Mouse (Mus musculus) myocyte (in vitro differentiated cells): ENCODE data around the gene Fezf1. TPM values are rescaled to one million over a fixed set of nuclear protein-coding genes. Genes with fewer than 3 reads are reported as not detected.

ENCODE experiments used
- H3K27me3 ChIP-seq: one replicate; pipeline ENCODE4 v1.6.1; 2011; ENCODE audit not compliant: control insufficient read depth, insufficient read depth, insufficient read length
- H3K36me3 ChIP-seq: one replicate; pipeline ENCODE4 v1.6.1; 2011; ENCODE audit not compliant: control insufficient read depth, insufficient read depth
- H3K4me2 ChIP-seq: one replicate; pipeline ENCODE4 v1.6.1; 2011; ENCODE audit warnings: low read depth, control low read depth
- H3K4me3 ChIP-seq: one replicate; pipeline ENCODE4 v1.5.1; 2011; ENCODE audit warnings: mild to moderate bottlenecking, control low read depth, moderate library complexity
- H3K79me2 ChIP-seq: one replicate; pipeline ENCODE4 v1.6.1; 2011; ENCODE audit not compliant: control insufficient read depth, insufficient read depth
- H3ac ChIP-seq: one replicate; pipeline ENCODE4 v1.6.1; 2011; ENCODE audit not compliant: control insufficient read depth, insufficient read length
- CEBPB ChIP-seq: IDR thresholded peaks from 2 replicates; pipeline ENCODE4 v1.6.1; 2011; ENCODE audit warnings: mild to moderate bottlenecking, moderate library complexity; ENCODE audit not compliant: poor library complexity, insufficient read depth, severe bottlenecking
- E2F4 ChIP-seq: IDR thresholded peaks from one replicate; pipeline ENCODE4 v1.6.1; 2011; ENCODE audit warnings: mild to moderate bottlenecking, control low read depth, moderate library complexity; ENCODE audit not compliant: insufficient read depth
- MAX ChIP-seq: IDR thresholded peaks from one replicate; pipeline ENCODE4 v1.6.1; 2011; ENCODE audit warnings: low read depth, mild to moderate bottlenecking, control low read depth
- MYOD1 ChIP-seq, 3 experiments: IDR thresholded peaks; one replicate each; pipeline ENCODE4 v1.6.1; 2011; ENCODE audit warnings: control low read depth in 2 of 3, low read depth in 2 of 3, mild to moderate bottlenecking in 2 of 3, moderate library complexity in 1 of 3; ENCODE audit not compliant: insufficient read length in 2 of 3, control insufficient read depth in 1 of 3
- MYOG ChIP-seq, 3 experiments: IDR thresholded peaks; one replicate each; pipeline ENCODE4 v1.6.1; 2011; ENCODE audit warnings: control low read depth in 2 of 3, low read depth in 2 of 3, mild to moderate bottlenecking in 2 of 3; ENCODE audit not compliant: insufficient read length in 2 of 3, control insufficient read depth in 1 of 3, insufficient read depth in 1 of 3
- POLR2A ChIP-seq: IDR thresholded peaks from one replicate; pipeline ENCODE4 v1.6.1; 2011; ENCODE audit warnings: low read depth, mild to moderate bottlenecking, control low read depth, moderate library complexity; ENCODE audit not compliant: insufficient read length
- POLR2AphosphoS2 ChIP-seq: IDR thresholded peaks from one replicate; pipeline ENCODE4 v1.6.1; 2011; ENCODE audit warnings: low read depth, control low read depth; ENCODE audit not compliant: insufficient read length
- REST ChIP-seq: IDR thresholded peaks from one replicate; pipeline ENCODE4 v1.6.1; 2011; ENCODE audit warnings: mild to moderate bottlenecking, control low read depth, moderate library complexity; ENCODE audit not compliant: insufficient read depth, insufficient read length
- SRF ChIP-seq: IDR thresholded peaks from one replicate; pipeline ENCODE4 v1.6.1; 2011; ENCODE audit warnings: low read depth; ENCODE audit not compliant: control insufficient read depth, insufficient read length
- TCF12 ChIP-seq: IDR thresholded peaks from one replicate; pipeline ENCODE4 v1.6.1; 2011; ENCODE audit warnings: mild to moderate bottlenecking, control low read depth; ENCODE audit not compliant: poor library complexity, insufficient read depth, severe bottlenecking
- TCF3 ChIP-seq: IDR thresholded peaks from one replicate; pipeline ENCODE4 v1.6.1; 2011; ENCODE audit warnings: low read depth, control low read depth; ENCODE audit not compliant: insufficient read length
- USF1 ChIP-seq: IDR thresholded peaks from one replicate; pipeline ENCODE4 v1.6.1; 2011; ENCODE audit warnings: low read depth, mild to moderate bottlenecking, control low read depth, moderate library complexity
- polyA plus RNA-seq: library from polyadenylated mRNA; unstranded; fragments of >200 nt; fragmentation: generic; extraction: Trizol; gene quantifications from one replicate; pipeline ENCODE4 v1.2.1, GENCODE M21; 2012; ENCODE audit warnings: missing spikeins

Fezf1 gene
- polyA plus RNA-seq, 1 experiment, result not detected

DNA sequence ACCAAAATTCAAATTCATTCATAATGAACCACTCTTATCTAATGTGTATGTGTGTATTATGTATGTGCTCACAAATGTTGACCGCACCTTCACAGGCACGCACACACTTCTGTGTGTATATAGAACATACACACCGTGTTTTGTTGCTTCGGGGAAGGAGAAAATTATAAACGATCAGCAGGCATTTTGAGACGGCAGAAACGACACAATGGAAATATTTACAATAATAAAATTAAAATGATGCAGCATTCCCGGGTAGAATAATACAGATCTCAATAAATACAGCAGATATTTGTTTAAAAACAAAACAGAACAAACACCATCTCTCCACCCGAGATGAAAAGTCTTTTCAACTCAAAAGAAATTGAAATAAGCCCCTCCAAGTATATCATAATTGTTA, 3.0 kb downstream of the Fezf1 start:
- H3K27me3 ChIP-seq, result peaks cover 7% of the 10 kb centered on the region
- H3K79me2 ChIP-seq, result no peaks in the 10 kb centered on the region
- no peaks in the 10 kb centered on the region for H3K36me3 ChIP-seq
- TF ChIP-seq USF1, result no peak
- no peak for TF ChIP-seq POLR2A
- no peak for TF ChIP-seq POLR2AphosphoS2
- no peak for TF ChIP-seq CEBPB
- no peak for TF ChIP-seq MAX
- no peak for TF ChIP-seq REST
- TF ChIP-seq TCF3, result no peak
- H3K4me2 ChIP-seq, result no peak overlapping the region
- no peak overlapping the region for H3ac ChIP-seq
- no peak overlapping the region for H3K4me3 ChIP-seq

DNA sequence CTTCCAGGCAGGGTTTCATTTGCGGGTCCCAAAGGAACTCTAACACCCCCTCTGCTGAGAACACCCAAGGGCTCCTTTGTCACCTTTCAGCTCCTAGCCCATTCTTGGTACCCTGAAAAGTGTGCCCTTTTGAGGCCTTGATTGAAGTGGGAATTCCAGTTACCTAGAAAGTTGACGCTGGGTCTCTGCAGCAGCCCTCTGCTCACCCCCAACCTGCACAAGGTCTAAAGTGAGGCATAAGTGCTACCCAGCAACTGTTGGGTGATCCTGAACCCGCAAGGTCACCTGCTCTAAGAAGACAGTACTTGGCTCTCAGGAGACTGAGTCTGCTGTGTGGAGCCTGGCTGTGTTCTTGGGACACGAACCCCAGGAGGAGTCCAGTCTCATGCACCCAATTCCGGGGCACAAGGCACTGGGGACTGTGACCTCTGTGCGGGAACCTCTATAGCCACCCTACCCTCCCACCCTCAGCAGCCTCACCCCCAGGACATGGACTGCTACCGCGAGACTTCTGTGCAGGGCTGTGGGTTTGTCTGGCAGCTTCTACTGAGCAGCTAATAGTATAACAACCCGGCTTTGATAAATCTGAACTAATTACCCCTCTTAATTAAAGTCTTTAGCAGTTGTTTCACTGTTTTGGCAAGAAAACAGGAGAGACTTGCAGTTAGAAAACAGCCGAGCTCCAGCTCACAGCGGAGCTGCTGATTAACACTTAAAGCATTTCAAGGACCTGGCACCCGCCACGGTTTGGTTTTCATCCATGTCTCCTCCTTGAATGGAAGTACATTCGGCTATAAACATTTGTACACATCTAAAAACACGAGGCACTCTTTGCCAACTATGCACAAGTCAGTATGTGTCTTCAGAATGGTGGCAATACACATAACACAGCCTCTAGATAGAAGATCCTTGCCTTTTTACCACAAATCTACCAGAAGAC, 4.1 kb downstream of the Fezf1 start:
- Histone ChIP-seq H3K4me2 (no peak overlapping the region), H3K4me3 (no peak overlapping the region), H3ac (no peak overlapping the region), H3K27me3 (peaks cover 7% of the 10 kb centered on the region), H3K79me2 (no peaks in the 10 kb centered on the region), H3K36me3 (no peaks in the 10 kb centered on the region)
- no peak for TF ChIP-seq MYOG (IDR thresholded peaks at IDR 0.05; ENCODE audit: control insufficient read depth in 1 of 3, insufficient read depth in 1 of 3, insufficient read length in 2 of 3, low read depth in 2 of 3)
- no peak for TF ChIP-seq REST

DNA sequence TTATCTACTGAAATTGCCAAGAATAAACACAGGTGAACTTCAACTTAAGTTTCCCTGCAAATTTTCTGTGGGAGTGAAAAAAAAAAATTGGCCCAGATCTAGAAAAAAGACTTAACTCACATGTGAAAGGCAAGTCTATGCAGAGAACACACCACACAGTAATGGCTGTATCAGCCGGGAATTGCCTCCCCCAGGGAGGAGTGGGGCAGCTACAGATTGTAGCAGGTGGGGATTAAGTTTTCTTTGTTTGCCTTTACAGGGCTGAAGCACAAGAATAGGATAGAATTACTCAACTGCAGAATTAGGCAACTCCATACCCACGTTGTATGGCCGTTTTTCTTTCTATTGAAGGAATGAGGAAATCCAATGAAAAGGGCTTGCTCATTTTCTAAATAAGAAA, 36.7 kb downstream of the Fezf1 start:
- no peak for TF ChIP-seq MYOD1 (IDR thresholded peaks at IDR 0.05; ENCODE audit: control insufficient read depth in 1 of 3, insufficient read length in 2 of 3, low read depth in 2 of 3)
- no peak for TF ChIP-seq CEBPB
- TF ChIP-seq E2F4, result no peak
- TF ChIP-seq MYOG (IDR thresholded peaks at IDR 0.05; ENCODE audit: control insufficient read depth in 1 of 3, insufficient read depth in 1 of 3, insufficient read length in 2 of 3, low read depth in 2 of 3), result no peak
- no peak for TF ChIP-seq SRF
- no peak for TF ChIP-seq USF1
- H3K36me3 ChIP-seq, result no peaks in the 10 kb centered on the region
- H3K27me3 ChIP-seq, result no peaks in the 10 kb centered on the region
- H3K4me3 ChIP-seq, result no peak overlapping the region
- no peaks in the 10 kb centered on the region for H3K79me2 ChIP-seq
- no peak overlapping the region for H3ac ChIP-seq
- no peak overlapping the region for H3K4me2 ChIP-seq

DNA sequence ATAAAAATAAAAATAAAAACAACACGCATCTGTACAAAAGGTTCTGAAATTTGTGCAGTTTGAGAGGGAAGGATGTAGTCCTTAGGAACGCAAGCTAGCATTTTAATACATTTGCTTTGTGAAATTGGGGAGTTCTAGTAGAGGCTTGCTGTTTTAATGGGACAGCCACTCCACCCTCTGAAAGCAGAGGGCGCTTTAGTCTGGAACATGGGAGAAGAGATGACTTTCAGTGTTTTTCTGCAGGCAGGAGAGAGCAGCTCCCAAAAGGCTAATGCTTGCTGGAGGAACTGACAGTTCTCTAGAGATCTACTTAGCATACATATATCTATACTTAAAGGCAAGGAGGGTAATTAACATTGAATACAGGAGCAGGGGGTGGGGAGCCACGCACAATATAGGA, 40.4 kb downstream of the Fezf1 start:
- no peaks in the 10 kb centered on the region for H3K79me2 ChIP-seq
- no peaks in the 10 kb centered on the region for H3K27me3 ChIP-seq
- no peak overlapping the region for H3K4me3 ChIP-seq
- no peak overlapping the region for H3K4me2 ChIP-seq
- TF ChIP-seq POLR2A, result no peak
- no peak for TF ChIP-seq MAX
- no peak for TF ChIP-seq E2F4
- no peak for TF ChIP-seq MYOD1 (IDR thresholded peaks at IDR 0.05; ENCODE audit: control insufficient read depth in 1 of 3, insufficient read length in 2 of 3, low read depth in 2 of 3)
- TF ChIP-seq REST, result no peak
- no peak for TF ChIP-seq TCF3
- TF ChIP-seq USF1, result no peak
- no peak for TF ChIP-seq POLR2AphosphoS2
- TF ChIP-seq SRF, result no peak
- TF ChIP-seq CEBPB, result no peak
- no peak for TF ChIP-seq MYOG (IDR thresholded peaks at IDR 0.05; ENCODE audit: control insufficient read depth in 1 of 3, insufficient read depth in 1 of 3, insufficient read length in 2 of 3, low read depth in 2 of 3)
- TF ChIP-seq TCF12, result no peak
- no peaks in the 10 kb centered on the region for H3K36me3 ChIP-seq
- H3ac ChIP-seq, result no peak overlapping the region

DNA sequence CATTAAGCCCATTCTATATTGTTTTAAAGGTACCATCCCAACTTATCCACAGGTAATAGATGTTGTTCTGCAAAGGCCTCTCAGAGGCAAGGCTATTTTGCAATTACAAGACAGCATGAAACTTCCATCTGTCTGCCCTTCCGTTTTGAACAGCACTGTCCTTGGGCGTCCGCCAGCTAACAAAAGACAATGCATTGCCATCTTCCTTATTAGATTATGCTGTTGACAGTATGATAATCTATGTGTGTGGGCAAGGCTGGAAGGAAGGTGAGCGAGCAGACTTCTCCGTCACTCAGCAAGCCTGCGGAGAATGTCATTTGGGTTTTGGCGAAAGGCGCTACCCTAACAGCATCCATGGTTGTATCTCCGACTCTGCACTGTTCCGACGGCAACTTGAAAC, 45.5 kb downstream of the Fezf1 start:
- Histone ChIP-seq H3K79me2 (no peaks in the 10 kb centered on the region), H3K4me3 (no peak overlapping the region), H3K4me2 (no peak overlapping the region), H3K36me3 (no peaks in the 10 kb centered on the region), H3K27me3 (no peaks in the 10 kb centered on the region), H3ac (no peak overlapping the region)
- TF ChIP-seq TCF12, result no peak
- no peak for TF ChIP-seq USF1
- no peak for TF ChIP-seq POLR2AphosphoS2
- no peak for TF ChIP-seq TCF3
- TF ChIP-seq MYOD1 (IDR thresholded peaks at IDR 0.05; ENCODE audit: control insufficient read depth in 1 of 3, insufficient read length in 2 of 3, low read depth in 2 of 3), result no peak
- no peak for TF ChIP-seq POLR2A
- TF ChIP-seq MYOG (IDR thresholded peaks at IDR 0.05; ENCODE audit: control insufficient read depth in 1 of 3, insufficient read depth in 1 of 3, insufficient read length in 2 of 3, low read depth in 2 of 3), result no peak
- TF ChIP-seq REST, result no peak

Other genes with a start within 250 kb of the Fezf1 start
- not detected for gene Aass, start 115.4 kb downstream of the Fezf1 start, polyA plus RNA-seq